ENCODE assay signal across 8 mouse cellular contexts in genomic region chr9:103366356-103366755, GRCm38 (mm10). TPM values are rescaled to one million over a fixed set of nuclear protein-coding genes. Genes with fewer than 3 reads are reported as not detected.
A peak's percentile ranks its signal among the peaks of the same experiment; 100 is the strongest.
DNase-seq lines count a peak whose midpoint lies in the region; ATAC-seq and TF ChIP-seq lines count a peak whose summit lies in the region.

No protein-coding gene starts in this region.

- peak overlapping the region; percentile 44 for H3K4me3 ChIP-seq in kidney, embryonic 16.5 days (ENCODE audit: low read length)
- H3K4me3 ChIP-seq in embryonic facial prominence, embryonic 11.5 days (ENCODE audit: low read depth, low read length), result peak overlapping the region; percentile 24
- peak overlapping the region; percentile 90 for H3K4me3 ChIP-seq in hindbrain, postnatal 0 days (ENCODE audit: low read length)
- H3K4me3 ChIP-seq in midbrain, postnatal 0 days (ENCODE audit: low read depth, low read length), result peak overlapping the region; percentile 89

- H3K4me2 ChIP-seq in kidney, embryonic 16.5 days (replicated peaks; ENCODE audit: low read depth, low read length), result peak overlapping the region; percentile 61
- H3K4me2 ChIP-seq in embryonic facial prominence, embryonic 11.5 days (ENCODE audit: low read depth, low read length), result peak overlapping the region; percentile 51
- peak overlapping the region; percentile 95 for H3K4me2 ChIP-seq in hindbrain, postnatal 0 days (ENCODE audit: low read depth, low read length)
- H3K4me2 ChIP-seq in midbrain, postnatal 0 days (ENCODE audit: low read depth, low read length, poor library complexity, severe bottlenecking), result peak overlapping the region; percentile 61

- TF ChIP-seq CTCF in hindbrain, postnatal 0 days (IDR thresholded peaks at IDR 0.05; ENCODE audit: low read depth), result no peak
- TF ChIP-seq CTCF in midbrain, postnatal 0 days (IDR thresholded peaks at IDR 0.05), result no peak

- no peaks in the 10 kb centered on the region for H3K27me3 ChIP-seq in kidney, embryonic 16.5 days (ENCODE audit: insufficient read depth, low read length)
- no peaks in the 10 kb centered on the region for H3K27me3 ChIP-seq in embryonic facial prominence, embryonic 11.5 days (ENCODE audit: control insufficient read depth, insufficient read depth, low read length)
- H3K27me3 ChIP-seq in hindbrain, postnatal 0 days (ENCODE audit: insufficient read depth, low read length), result no peaks in the 10 kb centered on the region
- no peaks in the 10 kb centered on the region for H3K27me3 ChIP-seq in midbrain, postnatal 0 days (ENCODE audit: insufficient read depth, low read length)

- WGBS in kidney, embryonic 16.5 days, result 54% methylated on average over 9 of the region's 9 CpGs
- 56% methylated on average over 9 of the region's 9 CpGs for WGBS in embryonic facial prominence, embryonic 11.5 days
- 63% methylated on average over 9 of the region's 9 CpGs for whole genome bisulfite sequencing in hindbrain, postnatal 0 days
- WGBS in midbrain, postnatal 0 days, result 63% methylated on average over 9 of the region's 9 CpGs

- DNase-seq in kidney, adult 18-20 months, result no peak
- no peak for DNase-seq in embryonic facial prominence, embryonic 11.5 days (ENCODE audit: low spot score)
- no peak for DNase-seq in hindbrain, postnatal 0 days (ENCODE audit: low spot score)
- no peak for DNase-seq in midbrain, postnatal 0 days (ENCODE audit: low spot score)
- no peak for DNase-seq in embryo, embryonic 10 days (ENCODE audit: low spot score)
- DNase-seq in ovary, postnatal 36 days (ENCODE audit: low spot score), result no peak
- DNase-seq in thymus, postnatal 25 days, result no peak

- peaks cover 19% of the 10 kb centered on the region for H3K4me1 ChIP-seq in kidney, embryonic 16.5 days (ENCODE audit: insufficient read depth, low read length)
- H3K4me1 ChIP-seq in embryonic facial prominence, embryonic 11.5 days (ENCODE audit: control insufficient read depth, insufficient read depth, low read length), result peaks cover 3% of the 10 kb centered on the region
- H3K4me1 ChIP-seq in hindbrain, postnatal 0 days (ENCODE audit: insufficient read depth, low read length), result peaks cover 18% of the 10 kb centered on the region; the same call in 1 of the 2 replicates
- peaks cover 11% of the 10 kb centered on the region; the same call in 1 of the 2 replicates for H3K4me1 ChIP-seq in midbrain, postnatal 0 days (ENCODE audit: insufficient read depth, low read length)

- no peak for ATAC-seq in kidney, embryonic 16.5 days (ENCODE audit: low FRiP score, low TSS enrichment)
- no peak for ATAC-seq in embryonic facial prominence, embryonic 11.5 days (replicated peaks; ENCODE audit: insufficient number of reproducible peaks, low FRiP score, low TSS enrichment, low read depth)
- no peak for ATAC-seq in hindbrain, postnatal 0 days
- no peak for ATAC-seq in midbrain, postnatal 0 days (ENCODE audit: low FRiP score)

- H3K27ac ChIP-seq in kidney, embryonic 16.5 days (ENCODE audit: low read length), result peak overlapping the region; percentile 87
- H3K27ac ChIP-seq in embryonic facial prominence, embryonic 11.5 days (replicated peaks; ENCODE audit: low read depth, low read length), result peak overlapping the region; percentile 28; the same call in 1 of the 2 replicates
- H3K27ac ChIP-seq in hindbrain, postnatal 0 days, result peak overlapping the region; percentile 75
- peak overlapping the region; percentile 68 for H3K27ac ChIP-seq in midbrain, postnatal 0 days (ENCODE audit: low read depth, low read length)

- peak overlapping the region; percentile 66 for H3K9ac ChIP-seq in kidney, embryonic 16.5 days (replicated peaks; ENCODE audit: low read length)
- H3K9ac ChIP-seq in embryonic facial prominence, embryonic 11.5 days (replicated peaks; ENCODE audit: low read length), result peak overlapping the region; percentile 57
- H3K9ac ChIP-seq in hindbrain, postnatal 0 days (replicated peaks; ENCODE audit: low read length), result peak overlapping the region; percentile 38; the same call in 1 of the 2 replicates
- 0 out of 2 replicates have a peak overlapping the region, but pooled peaks have one; percentile 24 for H3K9ac ChIP-seq in midbrain, postnatal 0 days (replicated peaks; ENCODE audit: low read length, poor library complexity, severe bottlenecking)

- no peaks in the 10 kb centered on the region for H3K9me3 ChIP-seq in kidney, embryonic 16.5 days (ENCODE audit: low read length)
- H3K9me3 ChIP-seq in embryonic facial prominence, embryonic 11.5 days (replicated peaks; ENCODE audit: control insufficient read depth, low read length), result no peaks in the 10 kb centered on the region
- H3K9me3 ChIP-seq in hindbrain, postnatal 0 days (ENCODE audit: low read length), result no peaks in the 10 kb centered on the region
- H3K9me3 ChIP-seq in midbrain, postnatal 0 days (ENCODE audit: low read length), result no peaks in the 10 kb centered on the region

- 0 out of 2 replicates have a peak, but pooled peaks cover 3% of the 10 kb centered on the region for H3K36me3 ChIP-seq in kidney, embryonic 16.5 days (ENCODE audit: insufficient read depth, low read length)
- H3K36me3 ChIP-seq in embryonic facial prominence, embryonic 11.5 days (replicated peaks; ENCODE audit: control insufficient read depth, insufficient read depth, low read depth, low read length), result no peaks in the 10 kb centered on the region
- H3K36me3 ChIP-seq in hindbrain, postnatal 0 days (ENCODE audit: insufficient read depth, low read length), result no peaks in the 10 kb centered on the region
- no peaks in the 10 kb centered on the region for H3K36me3 ChIP-seq in midbrain, postnatal 0 days (ENCODE audit: insufficient read depth, low read length)

RNA-seq across cellular contexts. Expression of gene Cdv3, which starts 0.7 kb away (rescaled TPM):
- 102 and 106 TPM in 2 replicates for polyA plus RNA-seq in kidney, embryonic 16.5 days (2015; fragmentation: Nextera tagmentation; extraction: Ambion mirVana)
- 142 and 147 TPM in 2 replicates for polyA plus RNA-seq in embryonic facial prominence, embryonic 11.5 days (2014; fragmentation: Nextera tagmentation; extraction: Ambion mirVana)
- total RNA-seq in hindbrain, postnatal 0 days (2014; rRNA removed), result 85.7 and 111 TPM in 2 replicates
- 90.5 and 97.5 TPM in 2 replicates for polyA plus RNA-seq in hindbrain, postnatal 0 days (2015; fragmentation: Nextera tagmentation; extraction: Ambion mirVana)
- total RNA-seq in midbrain, postnatal 0 days (2014; rRNA removed), result 102 and 128 TPM in 2 replicates
- polyA plus RNA-seq in midbrain, postnatal 0 days (2015; fragmentation: Nextera tagmentation; extraction: Ambion mirVana), result 84.2 and 87.1 TPM in 2 replicates

Comparison
In these comparisons a context has a peak if more than half of its experiments do, and no peak if none do; other contexts are left out.
1. H3K27ac ChIP-seq: peak in every context shown above with its lines; median percentile 87 in kidney, embryonic 16.5 days; 75 in hindbrain, postnatal 0 days; 68 in midbrain, postnatal 0 days; 28 in embryonic facial prominence, embryonic 11.5 days.
2. H3K4me3 ChIP-seq: peak in every context shown above with its lines; median percentile 90 in hindbrain, postnatal 0 days; 89 in midbrain, postnatal 0 days; 44 in kidney, embryonic 16.5 days; 24 in embryonic facial prominence, embryonic 11.5 days.